Mouse (Mus musculus) hindbrain, postnatal 0 days (tissue): Measurements from ENCODE around the gene Gas2l2. TPM values are rescaled to one million over a fixed set of nuclear protein-coding genes. Genes with fewer than 3 reads are reported as not detected.
A peak's percentile ranks its signal among the peaks of the same experiment; 100 is the strongest.

Experiments used
- ATAC-seq: fragments of 200-750 bp; cut with Nextera tagmentation; 2 replicates; pipeline ENCODE4 v1.8.0; 2017; ENCODE audit warnings: mild to moderate bottlenecking, moderate TSS enrichment, moderate library complexity
- DNase-seq: peaks from one replicate; pipeline ENCODE4 v3.0.0-alpha.2; 2015; ENCODE audit warnings: low spot score
- H3K27ac ChIP-seq: fragments of 300-500 bp; sonication (generic); 2 replicates; pipeline ENCODE4 v1.5.1; 2014; ENCODE audit warnings: mild to moderate bottlenecking
- H3K27me3 ChIP-seq: fragments of 300-500 bp; sonication (generic); 2 replicates; pipeline ENCODE4 v1.6.1; 2014; ENCODE audit warnings: low read length, mixed read lengths; ENCODE audit not compliant: insufficient read depth
- H3K36me3 ChIP-seq: fragments of 300-500 bp; sonication (generic); 2 replicates; pipeline ENCODE4 v1.6.1; 2014; ENCODE audit warnings: low read length, mixed read lengths; ENCODE audit not compliant: insufficient read depth
- H3K4me1 ChIP-seq: fragments of 300-500 bp; sonication (generic); 2 replicates; pipeline ENCODE4 v1.6.1; 2014; ENCODE audit warnings: antibody characterized with exemption, low read length, mixed read lengths; ENCODE audit not compliant: insufficient read depth
- H3K4me2 ChIP-seq: fragments of 300-500 bp; sonication (generic); 2 replicates; pipeline ENCODE4 v1.6.1; 2014; ENCODE audit warnings: low read depth, mild to moderate bottlenecking, low read length, moderate library complexity, mixed read lengths
- H3K4me3 ChIP-seq: fragments of 300-500 bp; sonication (generic); 2 replicates; pipeline ENCODE4 v1.5.1; 2014; ENCODE audit warnings: low read length
- H3K9ac ChIP-seq: fragments of 300-500 bp; sonication (generic); replicated peaks from 2 replicates; pipeline ENCODE4 v1.6.1; 2014; ENCODE audit warnings: mild to moderate bottlenecking, low read length, moderate library complexity, mixed read lengths
- H3K9me3 ChIP-seq: fragments of 300-500 bp; sonication (generic); 2 replicates; pipeline ENCODE4 v1.6.1; 2016; ENCODE audit warnings: low read length, mixed read lengths
- CTCF ChIP-seq: IDR thresholded peaks from 2 replicates; pipeline ENCODE4 v1.5.1; 2016; ENCODE audit warnings: antibody characterized with exemption, control low read depth, low read depth
- WGBS: fragments of 180-500 bp; shearing (Covaris S2); extraction: QIAGEN DNeasy Blood & Tissue Kit; methylation state at CpG from one replicate; pipeline ENCODE4 v1.1.7; 2014; 5-methylcytosine and 5-hydroxymethylcytosine counted together
- polyA plus RNA-seq: library from polyadenylated mRNA; unstranded; fragments of >200 nt; fragmentation: Nextera tagmentation; extraction: Ambion mirVana; gene quantifications from 2 replicates; pipeline ENCODE4 v1.2.1, GENCODE M21; 2015
- total RNA-seq: library from RNA; depleted of rRNA; stranded (reverse); fragments of >200 nt; gene quantifications from 2 replicates; pipeline ENCODE4 v1.2.3, GENCODE M21; 2014

Gene Gas2l2
- total and polyA plus RNA-seq, 2 experiments from 2014 or later: 0.69 to 1.0 TPM

DNA sequence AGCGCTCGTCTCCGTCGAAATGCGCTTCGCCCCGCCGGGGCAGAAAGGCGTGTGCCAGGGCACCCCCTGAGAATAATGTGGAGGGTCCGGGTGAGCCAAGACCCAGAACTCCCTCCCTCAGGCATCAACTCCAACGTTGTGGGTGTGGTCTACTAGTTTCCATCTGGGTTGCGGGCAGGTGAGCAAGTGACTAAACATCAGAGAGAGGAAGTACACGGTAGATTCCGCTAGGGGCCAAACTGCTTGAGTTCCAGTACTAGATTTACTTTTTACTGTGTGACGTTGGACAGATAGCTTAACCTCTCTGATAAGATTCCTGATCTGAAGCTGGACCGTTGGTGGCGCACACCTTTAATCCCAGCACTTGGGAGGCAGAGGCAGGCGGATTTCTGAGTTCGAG lies 15.7 kb upstream of the Gas2l2 start:
- DNase-seq (no peak), ATAC-seq (no peak)
- peaks cover 26% of the 10 kb centered on the region for H3K27me3 ChIP-seq
- H3K4me1 ChIP-seq: 0 out of 2 replicates have a peak, but pooled peaks cover 3% of the 10 kb centered on the region
- peak overlapping the region; percentile 49 for H3K4me2 ChIP-seq
- no peak for TF ChIP-seq CTCF
- peak overlapping the region; percentile 11 for H3K4me3 ChIP-seq
- H3K27ac ChIP-seq: no peak overlapping the region
- no peaks in the 10 kb centered on the region for H3K9me3 ChIP-seq
- H3K36me3 ChIP-seq: no peaks in the 10 kb centered on the region
- H3K9ac ChIP-seq: no peak overlapping the region
- 33% methylated on average over 19 of the region's 19 CpGs for WGBS

DNA sequence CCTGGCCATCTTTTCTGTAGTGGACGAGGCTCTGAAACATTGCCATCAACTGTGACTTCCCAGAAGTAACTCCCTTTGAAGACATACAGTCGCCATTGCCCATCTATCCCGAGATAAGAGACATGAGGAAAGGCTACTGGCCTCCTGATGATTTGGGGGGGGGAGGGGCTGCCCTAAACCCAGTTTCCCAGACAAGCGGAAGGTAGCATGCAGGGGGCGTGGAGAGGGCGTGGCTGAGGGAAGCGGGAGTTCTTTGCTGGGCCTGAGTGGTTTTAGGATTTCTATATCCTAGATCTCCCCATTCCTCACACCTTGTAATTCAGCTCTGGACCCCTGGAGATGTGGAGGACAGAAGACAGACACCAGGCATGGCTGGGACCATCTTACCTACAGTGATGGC lies 14.6 kb upstream of the Gas2l2 start:
- Histone ChIP-seq H3K27me3 (peaks cover 26% of the 10 kb centered on the region), H3K36me3 (no peaks in the 10 kb centered on the region), H3K4me2 (no peak overlapping the region), H3K9me3 (no peaks in the 10 kb centered on the region), H3K27ac (no peak overlapping the region), H3K4me1 (0 out of 2 replicates have a peak, but pooled peaks cover 3% of the 10 kb centered on the region), H3K4me3 (no peak overlapping the region), H3K9ac (no peak overlapping the region)
- DNase-seq: no peak
- ATAC-seq: no peak
- WGBS: 17% methylated on average over 7 of the region's 7 CpGs
- no peak for TF ChIP-seq CTCF

GRCm38 (mm10) chr11:83442596-83443267 lies 13.5 kb upstream of the Gas2l2 start:
- Histone ChIP-seq H3K27me3 (peaks cover 26% of the 10 kb centered on the region), H3K4me1 (0 out of 2 replicates have a peak, but pooled peaks cover 3% of the 10 kb centered on the region), H3K9me3 (no peaks in the 10 kb centered on the region), H3K36me3 (no peaks in the 10 kb centered on the region), H3K4me2 (peak overlapping the region; percentile 55), H3K9ac (no peak overlapping the region), H3K4me3 (peak overlapping the region; percentile 23), H3K27ac (no peak overlapping the region)
- ATAC-seq (peak; percentile 56), DNase-seq (peak; percentile 88)
- peak; percentile 82 for TF ChIP-seq CTCF
- 12% methylated on average over 29 of the region's 29 CpGs for WGBS

DNA sequence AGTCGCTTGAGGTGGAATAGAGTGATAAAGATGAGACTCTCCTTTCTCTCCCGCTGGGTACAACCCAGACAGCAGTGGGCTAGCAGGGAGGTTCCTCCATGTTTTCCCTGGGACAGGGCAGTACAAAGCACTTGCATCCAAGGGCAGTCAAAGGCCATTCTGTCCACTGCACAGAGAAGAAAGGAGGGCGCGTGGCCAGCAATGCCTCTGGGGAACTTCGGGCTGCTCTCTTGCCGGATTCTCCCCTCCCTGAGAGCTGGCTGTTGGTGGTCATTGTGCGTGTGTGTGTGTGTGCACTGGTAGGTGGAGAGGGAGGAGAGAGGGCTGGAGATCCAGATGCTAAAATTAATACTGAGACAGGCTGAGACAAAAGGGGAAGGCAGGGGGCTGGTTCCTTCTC lies 12.0 kb upstream of the Gas2l2 start:
- Histone ChIP-seq H3K27me3 (peaks cover 26% of the 10 kb centered on the region), H3K4me1 (0 out of 2 replicates have a peak, but pooled peaks cover 3% of the 10 kb centered on the region), H3K4me2 (peak overlapping the region; percentile 73), H3K36me3 (no peaks in the 10 kb centered on the region), H3K4me3 (peak overlapping the region; percentile 58; the same call in 1 of the 2 replicates), H3K9me3 (no peaks in the 10 kb centered on the region), H3K27ac (no peak overlapping the region), H3K9ac (no peak overlapping the region)
- 33% methylated on average over 7 of the region's 7 CpGs for WGBS
- DNase-seq (no peak), ATAC-seq (no peak)
- TF ChIP-seq CTCF: no peak

GRCm38 (mm10) chr11:83440081-83441064 lies 11.1 kb upstream of the Gas2l2 start:
- no peaks in the 10 kb centered on the region for H3K9me3 ChIP-seq

GRCm38 (mm10) chr11:83439426-83440060 lies 10.3 kb upstream of the Gas2l2 start:
- TF ChIP-seq CTCF: no peak
- ATAC-seq: no peak
- WGBS: 32% methylated on average over 11 of the region's 11 CpGs
- H3K4me3 ChIP-seq: peak overlapping the region; percentile 58
- no peak for DNase-seq
- H3K27me3 ChIP-seq: peaks cover 16% of the 10 kb centered on the region
- H3K36me3 ChIP-seq: no peaks in the 10 kb centered on the region
- H3K27ac ChIP-seq: no peak overlapping the region
- H3K4me1 ChIP-seq: 0 out of 2 replicates have a peak, but pooled peaks cover 3% of the 10 kb centered on the region
- no peak overlapping the region for H3K9ac ChIP-seq
- H3K4me2 ChIP-seq: peak overlapping the region; percentile 73
- H3K9me3 ChIP-seq: no peaks in the 10 kb centered on the region

More at GRCm38 (mm10) chr11:83440081-83441064, 11.1 kb upstream of the Gas2l2 start:
- Histone ChIP-seq H3K4me3 (peak overlapping the region; percentile 58), H3K9ac (peak overlapping the region; percentile 43), H3K36me3 (no peaks in the 10 kb centered on the region), H3K4me1 (0 out of 2 replicates have a peak, but pooled peaks cover 3% of the 10 kb centered on the region), H3K27ac (no peak overlapping the region), H3K4me2 (peak overlapping the region; percentile 73), H3K27me3 (peaks cover 25% of the 10 kb centered on the region)
- under 1% methylated on average over 61 of the region's 75 CpGs for WGBS
- peak; percentile 93 for ATAC-seq
- peak; percentile 97 for DNase-seq
- peak; percentile 98 for TF ChIP-seq CTCF
